Mouse (Mus musculus) adrenal gland (tissue): ENCODE results near the gene A1cf.

Experiments used
- intact Hi-C: fragments of 180-260 bp; cut with DNase I; formaldehyde crosslinking; loops from one replicate; pipeline ENCODE4 v1.15.1; 2025

A1cf gene

GRCm38 (mm10) chr19:31950793-31951489 is 82.4 kb downstream of the A1cf start:
- intact Hi-C loops = no loop called here

GRCm38 (mm10) chr19:31953799-31954198 is 85.2 kb downstream of the A1cf start:
- intact Hi-C loops = no loop called here

GRCm38 (mm10) chr19:31954267-31954666 is 85.7 kb downstream of the A1cf start:
- intact Hi-C loops = no loop called here

GRCm38 (mm10) chr19:31954696-31955095 is 86.1 kb downstream of the A1cf start:
- intact Hi-C loops = no loop called here

GRCm38 (mm10) chr19:31956359-31956758 is 87.8 kb downstream of the A1cf start:
- intact Hi-C loops = no loop called here

- intact Hi-C loops = loop anchor here (10.0 kb wide), 1 partner anchor 196 kb away; the partner anchor contains the start of gene Prkg1
Measured at GRCm38 (mm10) chr19:31960434-31960833, 91.9 kb downstream of the A1cf start.

GRCm38 (mm10) chr19:31963147-31963546 is 94.6 kb downstream of the A1cf start:
- intact Hi-C loops = loop anchor here (10.0 kb wide), 1 partner anchor 198 kb away; the partner anchor contains the start of gene Prkg1

- intact Hi-C loops = loop anchor here (10.0 kb wide), 1 partner anchor 203 kb away; the partner anchor contains the start of gene Prkg1
Measured at GRCm38 (mm10) chr19:31967933-31968532, 99.5 kb downstream of the A1cf start.

GRCm38 (mm10) chr19:31971405-31971804 is 102.8 kb downstream of the A1cf start:
- intact Hi-C loops = loop anchor here (5.0 to 10.0 kb wide), 4 partner anchors 61 to 716 kb away; no protein-coding TSS in a partner anchor

- intact Hi-C loops = loop anchor here (5.0 to 10.0 kb wide), 4 partner anchors 60 to 715 kb away; no protein-coding TSS in a partner anchor
Measured at GRCm38 (mm10) chr19:31971998-31972397, 103.4 kb downstream of the A1cf start.

GRCm38 (mm10) chr19:31975882-31976281 is 107.3 kb downstream of the A1cf start:
- intact Hi-C loops = loop anchor here (10.0 kb wide), 1 partner anchor 459 kb away; no protein-coding TSS in a partner anchor

- intact Hi-C loops = no loop called here
Measured at GRCm38 (mm10) chr19:31991057-31991456, 122.5 kb downstream of the A1cf start.

- intact Hi-C loops = no loop called here
Measured at GRCm38 (mm10) chr19:31996916-31997315, 128.4 kb downstream of the A1cf start.
